Mouse (Mus musculus) right cerebral cortex, postnatal 36 days (tissue): ENCODE measurements around the gene Traf3ip3.

Experiments used
- DNase-seq, 2 experiments: peaks; one replicate each; pipeline ENCODE4 v3.0.0; 2022; ENCODE audit warnings: low spot score in 2 of 2, mixed read lengths in 1 of 2

Traf3ip3 gene

DNA sequence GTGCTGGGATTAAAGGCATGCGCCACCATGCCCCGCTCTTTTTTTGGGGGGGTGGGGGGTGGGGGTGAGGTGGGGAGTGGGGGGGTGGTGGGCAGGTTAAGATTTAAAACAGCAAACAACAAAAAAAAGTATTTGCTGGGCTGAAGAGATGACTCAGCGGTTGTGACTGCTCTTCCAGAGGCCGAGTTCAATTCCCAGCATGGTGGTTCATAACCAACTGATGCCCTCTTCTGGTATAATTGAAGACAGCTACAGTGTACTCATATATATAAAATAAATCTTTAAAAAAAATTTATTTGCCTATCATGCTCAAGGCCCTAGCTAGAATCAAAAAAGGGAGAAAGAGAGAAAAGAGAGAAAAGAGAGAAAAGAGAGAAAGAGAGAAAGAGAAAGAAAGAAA is 75.7 kb downstream of the Traf3ip3 start:
- DNase-seq, result no peak
